Mouse (Mus musculus) central nervous system, embryonic 18 days (tissue): ENCODE measurements around the gene Wdr18. TPM values are rescaled to one million over a fixed set of nuclear protein-coding genes. Genes with fewer than 3 reads are reported as not detected.

Source experiments
- polyA plus RNA-seq: library from polyadenylated mRNA; depleted of rRNA; stranded (reverse); fragments of >200 nt; gene quantifications from 2 replicates; pipeline ENCODE4 v1.2.3, GENCODE M21; 2012; rRNA removed

The Wdr18 gene
- polyA plus RNA-seq: 67.9 and 76.6 TPM in 2 replicates

DNA sequence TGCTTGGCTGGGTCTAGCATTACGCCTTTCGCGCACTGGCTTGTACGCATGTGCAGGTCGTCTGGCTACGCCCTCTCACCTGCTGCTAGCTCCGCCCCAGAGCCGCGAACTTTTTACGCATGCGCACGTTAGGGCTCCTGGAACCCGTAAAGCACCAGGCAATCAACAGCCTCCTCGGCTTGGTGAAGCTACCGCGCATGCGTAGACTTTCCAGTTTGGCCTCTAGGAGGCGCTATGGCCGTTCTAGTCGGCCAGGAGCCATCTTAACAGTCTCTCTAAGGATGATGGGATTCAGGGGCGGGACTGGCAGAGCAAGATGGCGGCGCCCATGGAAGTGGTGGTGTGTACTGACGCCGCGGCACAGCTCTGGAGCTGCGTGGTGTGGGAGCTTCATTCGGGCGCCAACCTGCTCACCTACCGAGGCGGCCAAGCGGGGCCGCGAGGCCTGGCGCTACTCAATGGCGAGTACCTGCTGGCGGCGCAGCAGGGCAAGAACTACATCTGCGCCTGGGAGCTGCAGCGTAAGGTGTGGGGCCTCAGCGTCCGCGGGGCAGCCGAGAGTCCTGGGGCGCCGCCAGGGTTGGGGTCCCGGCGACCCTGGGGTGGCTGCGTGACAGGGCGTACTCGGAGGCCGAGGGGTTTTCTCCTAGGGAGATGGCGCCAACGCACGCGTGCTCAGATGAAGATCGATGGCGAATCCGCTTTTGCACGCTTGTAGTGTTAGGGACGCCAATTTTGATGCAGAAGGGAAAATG lies at the start of gene Wdr18:
Gene Wdr18 (plus strand): TSS at position 306 of the 755 bp plus-strand sequence.

DNA sequence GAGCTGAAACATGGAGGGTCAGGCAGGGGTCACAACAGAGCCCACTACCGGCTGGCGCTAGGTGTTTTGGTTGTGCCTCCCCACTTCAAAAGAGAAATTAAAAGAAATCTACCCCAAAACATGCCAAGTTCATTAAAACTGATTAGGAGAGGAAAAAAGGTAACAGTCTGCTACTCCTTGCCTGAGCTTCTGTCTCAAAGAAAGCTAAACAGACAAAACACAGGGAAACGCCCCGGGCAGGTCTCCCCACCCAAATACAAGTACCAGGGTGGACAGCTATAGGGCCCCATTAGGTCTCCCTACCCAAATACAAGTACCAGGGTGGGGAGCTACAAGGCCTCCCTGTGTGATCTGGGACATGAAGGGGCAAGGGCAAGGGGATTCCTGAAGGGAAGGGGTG lies 49.4 kb upstream of the Wdr18 start, which contains the start of gene Gm26602:
Gene Gm26602 (plus strand): TSS at position 301 of the 400 bp plus-strand sequence.

DNA sequence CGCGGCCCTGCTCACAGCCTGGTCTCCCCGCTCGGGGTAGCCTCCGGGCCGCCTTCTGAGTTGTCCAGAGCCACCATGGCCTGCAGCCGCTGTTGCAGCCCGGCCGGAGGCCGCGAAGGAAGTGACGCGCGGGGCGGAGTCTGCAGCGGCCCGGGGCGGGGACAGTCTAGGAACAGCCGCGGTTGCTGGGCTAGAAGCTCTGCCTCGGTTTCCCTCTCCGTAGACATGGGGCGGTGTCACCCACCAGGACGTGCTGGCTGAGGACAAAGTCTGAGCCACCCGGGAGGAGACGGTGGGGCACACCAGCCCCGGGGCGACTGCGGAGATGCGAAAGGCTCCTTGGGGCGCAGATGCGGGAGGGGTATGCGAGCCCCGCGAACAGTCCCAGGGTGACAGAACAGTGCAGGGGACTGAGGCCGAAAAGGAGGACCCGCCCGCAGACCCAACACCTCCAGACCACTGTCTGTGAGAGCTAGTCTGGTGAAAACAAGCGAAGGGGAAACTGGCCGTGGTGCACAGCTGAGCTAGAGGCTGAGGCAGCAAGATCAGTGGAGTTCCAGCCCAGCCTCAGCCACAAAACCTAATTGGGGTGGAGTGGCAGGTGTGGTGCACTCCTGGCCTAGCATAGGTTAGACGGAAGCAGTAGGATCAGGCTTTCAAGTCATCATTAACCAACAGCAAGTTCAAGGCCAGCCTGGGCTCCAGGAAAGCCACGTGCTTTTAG lies 43.0 kb upstream of the Wdr18 start, which contains the start of gene Kiss1r:
Gene Kiss1r (plus strand): TSS at position 164 of the 724 bp plus-strand sequence.

DNA sequence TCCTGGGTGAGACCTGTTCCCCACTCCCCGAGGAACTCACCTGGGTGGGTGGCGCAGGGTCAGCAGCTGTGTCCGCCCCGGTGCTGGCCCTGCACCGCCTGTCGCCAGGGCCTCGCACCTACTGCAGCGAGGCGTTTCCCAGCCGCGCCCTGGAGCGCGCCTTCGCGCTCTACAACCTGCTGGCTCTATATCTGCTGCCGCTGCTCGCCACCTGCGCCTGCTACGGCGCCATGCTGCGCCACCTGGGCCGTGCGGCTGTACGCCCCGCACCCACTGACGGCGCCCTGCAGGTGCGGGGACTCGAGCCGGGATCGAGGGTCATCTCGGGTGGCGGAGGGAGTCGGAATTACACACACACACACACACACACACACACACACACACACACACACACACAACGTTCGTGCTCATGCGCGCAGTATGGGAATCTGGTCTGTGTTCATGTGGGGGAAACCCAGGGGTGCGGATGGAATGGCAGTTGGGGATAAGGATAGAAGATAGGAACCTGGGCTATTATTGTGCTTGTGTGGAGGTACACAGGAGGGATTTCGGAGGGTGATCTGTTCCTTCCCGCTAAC lies 38.9 kb upstream of the Wdr18 start, which contains the start of gene R3hdm4:
Gene R3hdm4 (minus strand): TSS at position 251 of the 578 bp plus-strand sequence.

DNA sequence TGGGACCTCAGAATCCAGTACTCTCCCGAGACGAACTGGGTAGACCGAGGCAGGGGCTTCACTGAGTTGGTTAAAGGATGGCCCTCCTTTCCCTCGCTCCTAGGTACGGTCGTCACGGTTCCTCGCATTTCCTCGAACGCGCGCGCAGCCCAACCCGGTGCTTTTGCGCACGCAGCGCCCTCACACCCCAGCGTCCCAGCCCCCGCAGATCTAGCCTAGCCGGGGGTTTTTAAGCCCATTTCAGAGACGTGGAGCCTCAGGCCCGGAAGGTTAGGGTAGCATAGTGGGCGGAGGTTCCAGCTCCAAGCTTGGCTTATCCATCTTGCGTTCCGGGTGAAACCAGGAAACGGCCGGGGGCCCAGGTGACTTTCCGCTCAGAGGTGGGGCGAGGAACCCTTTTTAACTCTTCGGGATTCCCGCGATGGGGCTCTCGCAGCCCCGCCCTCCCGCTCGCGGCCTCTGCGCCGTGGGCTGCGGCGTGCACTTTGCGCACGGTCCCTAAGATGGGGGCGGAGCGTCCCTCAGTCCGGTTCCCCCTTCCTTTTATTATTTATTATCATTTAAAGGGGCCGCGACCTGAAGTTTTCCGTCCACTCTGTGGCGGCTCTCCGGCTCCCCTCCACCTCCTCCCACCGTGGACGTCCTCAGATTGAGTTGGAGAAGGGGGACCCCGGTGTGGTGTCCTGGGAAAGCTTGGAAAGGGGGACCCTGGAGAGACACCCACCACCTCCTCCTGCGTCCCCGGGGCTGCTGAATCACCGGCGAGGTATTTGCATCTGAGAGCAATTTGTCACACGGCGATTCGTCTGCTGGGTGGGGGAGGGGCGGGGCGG lies 33.2 kb upstream of the Wdr18 start, which contains the start of gene Arid3a:
Gene Arid3a (plus strand): TSS at position 553 of the 833 bp plus-strand sequence.

DNA sequence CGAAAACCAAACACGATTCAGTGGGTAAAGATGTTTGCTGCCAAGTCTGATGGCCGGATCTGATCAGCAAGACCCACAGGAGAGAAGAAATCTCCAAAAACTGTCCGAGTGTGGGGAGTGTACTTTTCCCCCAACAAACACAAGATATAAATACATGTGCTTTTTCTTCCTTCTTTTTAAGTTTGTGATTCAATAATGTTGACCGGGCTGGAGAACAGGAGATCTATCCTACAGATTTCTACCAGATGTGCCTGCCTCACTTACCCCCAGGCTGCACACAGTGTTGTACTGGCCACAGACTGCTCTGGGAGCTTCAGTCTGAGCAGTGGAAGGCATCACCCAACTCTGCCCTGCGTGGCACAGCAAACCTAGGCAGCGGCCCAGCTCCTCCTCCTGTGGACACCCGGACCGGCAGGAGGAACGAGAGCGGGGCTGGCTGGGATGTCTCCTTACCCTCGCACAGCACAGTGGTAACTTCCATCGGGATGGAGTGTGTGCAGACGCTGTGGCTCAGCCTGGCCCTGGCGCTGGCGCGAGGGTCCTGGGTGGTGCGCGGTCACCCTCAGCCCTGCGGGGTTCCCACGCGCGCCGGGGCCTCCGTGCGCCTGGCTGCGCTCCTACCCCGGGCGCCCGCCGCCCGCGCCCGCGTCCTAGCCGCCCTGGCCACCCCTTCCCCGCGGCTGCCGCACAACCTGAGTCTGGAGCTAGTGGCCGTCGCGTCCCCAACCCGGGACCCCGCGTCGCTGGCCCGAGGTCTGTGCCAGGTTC lies 10.6 kb downstream of the Wdr18 start, which contains the start of gene Grin3b:
Gene Grin3b (plus strand): TSS at position 301 of the 768 bp plus-strand sequence.

DNA sequence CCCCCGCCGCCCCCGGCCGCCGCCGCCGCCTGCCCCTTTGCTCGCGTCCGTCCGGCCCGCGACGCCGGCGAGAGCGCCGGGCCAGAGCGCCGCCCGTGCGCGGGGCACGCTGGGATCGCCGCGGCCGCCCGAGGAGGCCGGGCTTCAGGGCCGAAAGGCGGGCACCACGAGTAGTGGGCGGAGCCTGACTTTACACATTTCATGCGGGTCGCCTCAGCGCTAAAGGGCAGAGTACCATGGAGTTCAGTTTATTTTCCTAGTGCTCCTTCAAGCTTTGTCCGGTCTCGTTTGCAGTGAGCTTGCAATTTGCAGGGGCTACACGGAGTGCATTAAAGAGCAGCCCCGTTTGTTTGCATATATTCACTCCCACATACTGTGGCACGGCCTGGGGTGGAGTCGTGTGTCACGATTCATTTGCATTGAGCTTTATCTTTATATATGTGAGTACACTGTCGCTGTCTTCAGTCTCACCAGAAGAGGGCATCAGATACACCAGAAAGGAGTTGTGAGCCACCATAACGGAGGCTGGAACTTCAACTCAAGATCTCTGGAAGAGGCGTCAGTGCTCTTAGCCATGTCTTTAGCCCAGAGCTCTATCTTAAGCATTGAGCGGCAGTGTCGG lies 24.4 kb downstream of the Wdr18 start, which contains the start of gene Tmem259:
Gene Tmem259 (minus strand): TSS at position 136 of the 622 bp plus-strand sequence.

DNA sequence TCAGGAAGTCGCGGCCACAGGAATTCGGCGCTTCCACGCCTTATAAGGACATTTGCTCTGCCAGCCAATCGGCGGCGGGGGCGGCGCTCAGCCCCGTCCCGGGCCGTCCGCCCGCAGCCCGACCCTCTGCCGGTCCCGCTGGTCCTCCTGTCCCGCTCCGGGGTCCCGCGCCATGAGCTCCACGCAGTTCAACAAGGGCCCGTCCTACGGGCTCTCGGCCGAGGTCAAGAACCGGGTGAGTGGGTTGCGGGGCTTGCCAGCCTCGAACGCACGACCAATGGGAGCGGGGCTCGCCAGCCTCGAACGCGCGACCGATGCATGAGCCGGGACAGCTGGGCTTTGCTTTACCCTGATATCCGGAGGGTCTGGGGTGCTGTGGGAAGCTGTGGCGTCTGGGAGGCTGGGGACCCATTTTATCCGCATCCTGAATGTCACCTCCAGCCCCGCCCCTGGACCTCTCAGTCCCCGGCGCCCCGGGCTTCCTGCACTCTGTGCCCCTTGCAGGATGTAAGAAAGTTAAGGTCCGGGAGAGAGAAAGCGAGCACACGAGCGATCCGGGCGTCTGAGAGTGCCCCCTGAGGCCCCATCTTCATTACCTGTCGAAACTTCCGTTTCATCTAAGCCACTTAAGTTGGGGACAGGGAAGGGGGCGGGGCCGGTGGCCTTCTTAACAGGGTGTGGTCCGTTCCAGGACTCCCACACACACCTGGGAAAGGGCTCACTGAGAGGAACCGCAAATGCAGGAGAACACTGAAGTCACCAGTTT lies 28.7 kb downstream of the Wdr18 start, which contains the start of gene Cnn2:
Gene Cnn2 (plus strand): TSS at position 79 of the 766 bp plus-strand sequence.

DNA sequence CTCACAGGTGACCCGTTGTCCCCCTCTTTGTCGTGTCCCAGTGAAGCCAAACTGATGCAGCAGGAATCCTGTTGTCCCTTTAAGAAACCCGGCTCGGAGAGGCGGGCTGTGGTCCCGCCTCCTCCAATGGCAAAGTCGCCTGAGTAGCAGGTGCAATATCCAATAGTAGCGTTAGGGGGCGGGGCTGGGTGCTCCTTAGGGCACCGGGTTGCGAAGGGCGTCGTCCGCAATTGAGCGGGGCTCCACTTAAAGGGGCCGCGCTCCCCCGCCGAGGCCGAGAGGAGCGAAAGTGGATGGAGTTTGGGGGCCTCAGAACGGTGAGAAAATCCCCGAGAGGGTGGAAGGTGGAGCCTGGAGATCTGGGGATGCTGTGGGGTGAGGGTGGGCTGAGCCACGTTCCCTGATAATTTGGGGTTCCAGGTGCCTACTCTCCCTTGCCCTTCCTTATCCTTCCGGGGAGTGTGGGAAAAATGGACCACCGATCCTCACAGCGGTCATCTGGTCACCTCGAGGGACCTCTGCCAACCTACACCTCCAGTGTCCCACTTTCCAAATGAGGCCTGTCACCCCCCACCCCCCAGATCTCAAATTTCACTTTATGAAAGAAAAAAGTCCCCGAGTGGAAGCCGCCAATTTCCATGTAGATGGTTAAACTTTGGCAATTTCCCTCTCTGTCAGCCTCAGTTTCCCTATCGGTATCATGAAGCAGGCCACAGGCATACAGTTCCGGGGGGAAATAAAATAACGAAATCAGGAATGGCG lies 36.5 kb downstream of the Wdr18 start, which contains the start of gene Abca7:
Gene Abca7 (plus strand): TSS at position 223 of the 762 bp plus-strand sequence.

DNA sequence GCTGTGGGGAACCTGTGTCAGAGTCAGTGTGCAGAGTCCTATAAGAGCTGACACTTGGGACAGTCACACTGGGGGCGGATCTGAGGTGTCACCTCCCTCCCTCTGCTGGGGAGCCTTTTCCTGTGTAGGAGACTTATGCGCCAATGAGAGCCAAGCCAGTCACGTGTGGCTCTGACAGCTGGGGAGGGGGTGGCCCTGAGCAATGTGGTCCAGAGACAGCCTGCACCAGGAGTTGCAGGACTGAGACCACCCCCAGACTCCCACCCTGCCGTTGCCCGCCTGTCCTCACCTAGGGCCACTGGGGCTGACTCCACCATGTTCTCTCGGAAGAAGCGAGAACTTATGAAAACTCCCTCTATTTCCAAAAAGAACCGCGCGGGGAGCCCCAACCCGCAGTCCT lies 56.6 kb downstream of the Wdr18 start, which contains the start of gene Arhgap45:
Gene Arhgap45 (plus strand): TSS at position 143 of the 400 bp plus-strand sequence.

Other genes starting within 250 kb of the Wdr18 start
- 22.0 and 26.6 TPM in 2 replicates for gene Hcn2, start 243.5 kb upstream of the Wdr18 start, polyA plus RNA-seq
- gene Polrmt, start 213.6 kb upstream of the Wdr18 start, polyA plus RNA-seq: 53.8 and 57.3 TPM in 2 replicates
- gene Fgf22, start 205.1 kb upstream of the Wdr18 start, polyA plus RNA-seq: 1.0 and 1.1 TPM in 2 replicates
- gene Rnf126, start 193.2 kb upstream of the Wdr18 start, polyA plus RNA-seq: 118 and 136 TPM in 2 replicates
- 3.5 and 4.5 TPM in 2 replicates for gene Fstl3, start 182.9 kb upstream of the Wdr18 start, polyA plus RNA-seq
- 0.26 and 0.39 TPM in 2 replicates for gene Prss57, start 169.2 kb upstream of the Wdr18 start, polyA plus RNA-seq
- gene Palm, start 166.6 kb upstream of the Wdr18 start, polyA plus RNA-seq: 177 and 219 TPM in 2 replicates
- gene Misp, start 139.2 kb upstream of the Wdr18 start, polyA plus RNA-seq: 0.54 and 0.57 TPM in 2 replicates
- 82.1 and 86.6 TPM in 2 replicates for gene Ptbp1, start 105.7 kb upstream of the Wdr18 start, polyA plus RNA-seq
- gene Prtn3, start 85.7 kb upstream of the Wdr18 start, polyA plus RNA-seq: 15.8 and 16.7 TPM in 2 replicates
- 680 and 811 TPM in 2 replicates for gene Plppr3, start 85.5 kb upstream of the Wdr18 start, polyA plus RNA-seq
- not detected in 2 replicates for gene Elane, start 73.9 kb upstream of the Wdr18 start, polyA plus RNA-seq
- gene Cfd, start 69.3 kb upstream of the Wdr18 start, polyA plus RNA-seq: 0.34 and 0.37 TPM in 2 replicates
- 53.6 and 60.9 TPM in 2 replicates for gene Med16, start 51.2 kb upstream of the Wdr18 start, polyA plus RNA-seq
- gene Gm26602, start 49.3 kb upstream of the Wdr18 start, polyA plus RNA-seq: not detected in 2 replicates
- 6.1 and 6.5 TPM in 2 replicates for gene Kiss1r, start 43.2 kb upstream of the Wdr18 start, polyA plus RNA-seq
- gene R3hdm4, start 38.9 kb upstream of the Wdr18 start, polyA plus RNA-seq: 172 and 208 TPM in 2 replicates
- gene Arid3a, start 33.1 kb upstream of the Wdr18 start, polyA plus RNA-seq: 4.2 TPM in 2 replicates
- 0.40 and 0.45 TPM in 2 replicates for gene Grin3b, start 10.6 kb downstream of the Wdr18 start, polyA plus RNA-seq
- 200 and 218 TPM in 2 replicates for gene Tmem259, start 24.2 kb downstream of the Wdr18 start, polyA plus RNA-seq
- gene Cnn2, start 28.4 kb downstream of the Wdr18 start, polyA plus RNA-seq: 18.9 and 19.8 TPM in 2 replicates
- 7.1 and 7.5 TPM in 2 replicates for gene Abca7, start 36.3 kb downstream of the Wdr18 start, polyA plus RNA-seq
- gene Arhgap45, start 56.5 kb downstream of the Wdr18 start, polyA plus RNA-seq: 2.2 and 2.4 TPM in 2 replicates
- gene Polr2e, start 79.6 kb downstream of the Wdr18 start, polyA plus RNA-seq: 242 and 245 TPM in 2 replicates
- 421 and 492 TPM in 2 replicates for gene Gpx4, start 87.0 kb downstream of the Wdr18 start, polyA plus RNA-seq
- 23.6 and 27.5 TPM in 2 replicates for gene Sbno2, start 145.4 kb downstream of the Wdr18 start, polyA plus RNA-seq
- gene Stk11, start 155.7 kb downstream of the Wdr18 start, polyA plus RNA-seq: 83.3 and 90.0 TPM in 2 replicates
- gene Atp5d, start 178.5 kb downstream of the Wdr18 start, polyA plus RNA-seq: 451 and 454 TPM in 2 replicates
- gene Cbarp, start 180.7 kb downstream of the Wdr18 start, polyA plus RNA-seq: 161 and 178 TPM in 2 replicates
- 71.4 and 90.3 TPM in 2 replicates for gene Midn, start 188.1 kb downstream of the Wdr18 start, polyA plus RNA-seq
- gene Cirbp, start 205.8 kb downstream of the Wdr18 start, polyA plus RNA-seq: 393 and 405 TPM in 2 replicates
- gene 1600002K03Rik, start 212.8 kb downstream of the Wdr18 start, polyA plus RNA-seq: 14.0 and 17.9 TPM in 2 replicates
- 39.2 and 42.5 TPM in 2 replicates for gene Efna2, start 219.3 kb downstream of the Wdr18 start, polyA plus RNA-seq